Mouse (Mus musculus) right cerebral cortex, adult 2 months (tissue): ENCODE results near the gene Hs3st4.

Source experiments
- DNase-seq, 2 experiments: peaks; one replicate each; pipeline ENCODE4 v3.0.0; 2021 to 2022; ENCODE audit warnings: low spot score in 2 of 2

Hs3st4 gene

GRCm38 (mm10) chr7:124136133-124136532 is 153.5 kb downstream of the Hs3st4 start:
- no peak for DNase-seq

GRCm38 (mm10) chr7:124141229-124141628 is 158.6 kb downstream of the Hs3st4 start:
- DNase-seq = no peak

DNA sequence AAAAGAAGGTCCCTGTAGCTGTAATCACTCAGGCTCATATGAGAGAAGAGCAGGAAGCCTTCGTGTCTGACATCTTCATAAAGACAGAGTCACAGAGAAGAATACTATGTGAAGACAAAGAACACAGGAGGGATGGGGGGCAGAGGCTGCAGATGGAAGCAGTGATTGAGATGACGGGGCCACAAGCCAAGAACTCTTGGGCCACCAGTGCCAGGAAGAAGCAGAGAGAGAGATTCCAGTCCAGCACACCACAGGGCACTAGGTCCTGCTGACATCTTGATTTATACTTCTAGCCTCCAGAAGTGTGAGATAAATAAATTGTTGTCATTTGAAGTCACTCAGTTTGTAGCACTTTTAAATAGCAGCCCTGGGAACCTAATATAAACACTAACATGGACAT is 168.2 kb downstream of the Hs3st4 start:
- DNase-seq = no peak

GRCm38 (mm10) chr7:124163301-124163700 is 180.6 kb downstream of the Hs3st4 start:
- DNase-seq = no peak

GRCm38 (mm10) chr7:124166229-124166628 is 183.6 kb downstream of the Hs3st4 start:
- no peak for DNase-seq

DNA sequence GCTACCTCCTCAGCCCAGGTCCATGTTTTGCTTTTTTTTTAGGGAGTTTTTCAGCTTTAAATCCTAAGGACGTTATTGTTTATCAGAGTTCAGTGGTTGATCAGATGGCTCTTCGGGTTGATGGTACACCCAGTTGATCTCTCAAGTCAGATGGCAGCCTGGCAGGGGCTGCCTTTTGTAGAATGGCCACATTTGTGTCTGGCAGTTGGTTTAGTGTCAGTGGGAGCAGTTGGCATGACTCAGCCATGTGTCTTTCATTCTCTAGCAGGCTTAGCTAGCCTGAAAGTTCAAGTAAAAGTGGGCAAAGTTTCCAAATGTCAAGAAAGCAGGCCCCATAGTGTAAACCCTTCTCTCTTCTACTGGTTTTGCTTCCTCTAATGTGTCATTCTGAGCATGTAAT is 186.1 kb downstream of the Hs3st4 start:
- DNase-seq = no peak

DNA sequence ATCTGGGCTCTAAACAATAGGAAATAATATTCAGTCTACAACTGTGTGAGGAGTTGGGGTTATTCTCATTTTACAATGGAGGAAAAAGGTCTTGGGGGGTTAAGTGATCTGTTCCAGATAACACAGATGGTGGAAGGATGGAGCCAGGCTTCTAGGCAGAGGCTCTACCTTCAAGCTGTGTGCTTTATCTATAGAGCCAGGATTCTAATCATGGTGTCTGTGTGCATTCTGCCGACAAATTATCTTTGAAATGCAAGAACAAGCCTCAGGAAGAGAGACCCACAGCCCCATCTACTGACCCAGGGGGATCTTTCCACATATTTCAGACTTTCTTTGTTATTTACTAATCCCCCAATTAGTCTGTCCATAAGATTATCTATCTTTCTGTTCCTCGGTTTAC is 187.3 kb downstream of the Hs3st4 start:
- no peak for DNase-seq

GRCm38 (mm10) chr7:124171992-124172391 is 189.3 kb downstream of the Hs3st4 start:
- peak in 1 of 2 experiments; percentile 13 for DNase-seq

GRCm38 (mm10) chr7:124180926-124181325 is 198.3 kb downstream of the Hs3st4 start:
- DNase-seq = peak in 1 of 2 experiments; percentile 38

DNA sequence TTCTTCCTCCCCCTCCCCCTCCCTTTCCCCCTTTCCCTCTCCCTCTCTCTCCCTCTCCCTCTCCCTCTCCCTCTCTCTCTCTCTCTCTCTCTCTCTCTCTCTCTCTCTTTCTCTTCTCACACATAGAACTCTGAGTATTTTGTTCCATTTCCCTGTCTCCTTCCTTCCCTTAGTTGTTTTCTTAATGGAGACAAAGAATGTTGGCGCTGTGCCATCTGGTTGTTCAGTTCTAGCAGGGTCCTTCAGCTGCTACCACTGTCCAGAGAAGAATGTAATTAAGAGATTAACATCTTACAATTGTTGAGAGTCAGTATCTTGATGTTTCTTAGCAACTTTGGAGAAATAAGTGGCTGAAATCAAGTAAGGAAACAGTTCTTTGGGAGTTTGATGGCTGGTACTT is 202.0 kb downstream of the Hs3st4 start:
- no peak for DNase-seq

GRCm38 (mm10) chr7:124198811-124199570 is 216.3 kb downstream of the Hs3st4 start:
- DNase-seq = peak; percentile 44 to 55

- no peak for DNase-seq
These were observed 234.3 kb downstream of the Hs3st4 start for GRCm38 (mm10) chr7:124216921-124217320.

DNA sequence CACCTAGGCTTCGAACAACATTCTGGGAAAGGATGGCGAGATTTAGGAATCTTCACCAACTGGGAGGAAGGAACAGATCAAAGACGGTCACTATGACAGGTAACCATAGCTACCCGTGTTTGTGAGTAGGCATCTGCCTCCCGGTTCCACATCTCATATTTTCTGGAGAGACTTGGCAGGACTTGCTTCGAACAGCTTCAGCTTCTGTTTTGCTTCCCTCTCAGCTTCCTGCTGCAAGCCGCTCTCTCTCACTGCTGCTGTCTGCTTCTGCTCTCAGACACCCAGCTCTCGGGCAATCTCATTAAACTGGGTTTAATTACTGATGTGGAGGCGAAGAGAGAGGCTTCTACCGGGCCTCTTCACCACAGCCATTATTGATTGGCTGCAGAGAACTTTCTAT is 237.9 kb downstream of the Hs3st4 start:
- peak; percentile 36 to 52 for DNase-seq

GRCm38 (mm10) chr7:124237896-124238670 is 255.4 kb downstream of the Hs3st4 start:
- peak; percentile 32 to 35 for DNase-seq

GRCm38 (mm10) chr7:124239903-124240647 is 257.4 kb downstream of the Hs3st4 start:
- no peak for DNase-seq

GRCm38 (mm10) chr7:124249838-124250237 is 267.2 kb downstream of the Hs3st4 start:
- DNase-seq = no peak

DNA sequence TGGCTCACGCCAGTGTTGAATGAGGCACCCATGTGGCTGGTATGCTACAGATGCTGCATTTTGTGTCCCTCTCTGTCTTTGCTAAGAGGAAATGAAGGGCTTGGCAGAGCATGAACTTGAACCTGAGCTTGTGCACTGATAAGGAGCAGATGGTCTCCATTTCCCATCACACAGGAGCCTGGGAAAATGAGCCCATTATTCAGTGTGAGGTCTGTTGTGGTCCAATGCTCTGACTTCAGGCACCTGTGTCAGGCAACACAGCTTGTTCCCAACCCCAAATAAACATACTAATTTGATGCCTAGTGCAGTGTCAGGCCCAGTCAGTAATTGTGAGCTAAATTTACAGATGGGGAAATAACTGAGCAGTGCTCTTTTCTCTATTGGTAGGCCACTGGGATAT is 267.9 kb downstream of the Hs3st4 start:
- no peak for DNase-seq

DNA sequence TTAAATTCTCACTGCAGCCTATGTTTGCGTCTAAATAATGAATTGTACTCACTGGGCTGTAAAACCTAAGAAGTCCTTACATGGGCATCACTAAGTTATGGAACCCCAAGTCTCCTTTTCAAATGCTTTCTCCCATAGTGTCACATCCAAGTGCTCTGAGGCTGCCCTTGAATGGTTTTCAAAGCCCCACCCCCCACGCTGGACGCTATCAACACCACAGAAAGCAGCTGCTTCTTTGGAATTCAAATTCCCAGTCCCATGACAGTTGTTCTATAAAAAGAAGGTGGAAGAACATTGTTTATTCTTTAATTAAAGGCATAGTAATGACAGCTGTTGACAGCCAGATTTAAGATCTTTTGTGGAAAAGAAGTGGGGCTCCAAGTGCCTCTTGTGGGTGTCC is 275.8 kb downstream of the Hs3st4 start:
- no peak for DNase-seq

DNA sequence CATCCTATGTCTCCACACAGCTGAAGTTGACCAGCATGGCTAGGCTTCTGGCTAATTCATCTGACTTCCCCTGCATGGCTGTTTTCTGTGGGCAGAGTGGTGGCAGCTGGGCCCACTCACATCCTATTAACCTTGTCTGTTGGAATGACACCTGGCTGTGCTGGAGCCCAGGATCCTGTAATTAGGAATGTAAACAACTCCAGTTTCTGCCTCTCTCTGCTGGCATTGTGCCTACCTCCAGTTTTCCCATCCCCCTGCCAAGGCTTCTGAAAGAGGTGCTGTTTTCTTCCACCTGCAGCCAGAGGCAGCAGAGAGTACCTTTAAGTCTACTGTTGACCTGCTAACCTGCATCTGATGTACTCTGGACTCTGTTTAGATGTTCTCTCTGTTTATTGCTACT is 288.1 kb downstream of the Hs3st4 start:
- no peak for DNase-seq

DNA sequence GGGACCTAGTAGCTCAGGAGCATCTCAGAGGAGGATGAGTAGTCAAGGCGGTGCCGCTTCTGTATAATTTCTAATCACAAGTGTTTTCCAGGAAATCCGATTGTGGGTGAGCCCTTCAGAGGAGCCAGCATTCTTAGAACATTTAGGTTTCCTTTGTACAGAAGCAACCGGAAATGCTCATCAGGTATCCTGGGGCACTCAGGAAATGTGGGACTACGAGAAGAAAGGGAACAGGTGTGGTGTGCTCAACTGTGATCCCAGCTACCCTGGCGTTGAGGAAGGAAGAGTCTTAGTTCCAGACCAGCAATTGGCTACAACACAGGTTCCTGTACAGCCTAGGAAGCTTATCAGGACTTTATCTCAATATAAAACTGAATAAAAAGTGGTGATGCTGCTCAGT is 307.2 kb downstream of the Hs3st4 start:
- no peak for DNase-seq

GRCm38 (mm10) chr7:124319451-124319850 is 336.8 kb downstream of the Hs3st4 start:
- peak; percentile 17 to 38 for DNase-seq

DNA sequence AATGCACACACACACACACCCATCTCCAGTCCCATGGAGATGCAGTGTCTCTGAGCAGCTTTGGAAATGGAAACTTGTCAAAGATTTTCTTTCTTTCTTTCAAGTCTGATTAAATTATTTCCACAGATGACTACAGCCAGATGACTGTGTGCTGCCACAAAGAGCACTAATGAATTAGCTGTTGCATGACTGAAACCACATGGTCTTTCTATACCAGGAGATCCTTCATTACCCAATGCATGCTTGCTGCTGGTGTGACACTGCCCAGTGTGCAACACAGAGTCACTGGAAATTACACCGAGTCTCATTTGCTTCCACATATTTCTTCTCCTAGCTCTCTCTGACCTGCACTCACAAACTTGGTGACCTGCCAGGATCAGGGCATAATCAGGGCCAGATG is 353.0 kb downstream of the Hs3st4 start:
- no peak for DNase-seq
